Mouse (Mus musculus): ENCODE results near the gene Slc16a6. TPM values are rescaled to one million over a fixed set of nuclear protein-coding genes. Genes with fewer than 3 reads are reported as not detected.

Slc16a6 gene
- polyA plus RNA-seq, 1 experiment: 4.3 TPM

GRCm38 (mm10) chr11:109421205-109421604, 52.2 kb downstream of the Slc16a6 start:
- no peaks in the 10 kb centered on the region for H3K36me3 ChIP-seq (ENCODE audit: control insufficient read depth, insufficient read depth)
- H3K4me2 ChIP-seq (ENCODE audit: low read depth): no peak overlapping the region
- H3K27me3 ChIP-seq (ENCODE audit: control insufficient read depth, insufficient read depth, insufficient read length): no peaks in the 10 kb centered on the region
- no peak for TF ChIP-seq MYOD1 (IDR thresholded peaks at IDR 0.05; ENCODE audit: control insufficient read depth in 1 of 3, insufficient read length in 2 of 3, low read depth in 2 of 3)
- no peak for TF ChIP-seq USF1 (IDR thresholded peaks at IDR 0.05; ENCODE audit: low read depth)
- H3K79me2 ChIP-seq (ENCODE audit: control insufficient read depth, insufficient read depth): no peaks in the 10 kb centered on the region
- no peak overlapping the region for H3ac ChIP-seq (ENCODE audit: control insufficient read depth, insufficient read length)
- H3K4me3 ChIP-seq: no peak overlapping the region

GRCm38 (mm10) chr11:109420567-109420962, 52.8 kb downstream of the Slc16a6 start:
- H3K27me3 ChIP-seq (ENCODE audit: control insufficient read depth, insufficient read depth, insufficient read length): no peaks in the 10 kb centered on the region
- H3K4me2 ChIP-seq (ENCODE audit: low read depth): no peak overlapping the region
- no peaks in the 10 kb centered on the region for H3K36me3 ChIP-seq (ENCODE audit: control insufficient read depth, insufficient read depth)
- H3K4me3 ChIP-seq: no peak overlapping the region
- H3ac ChIP-seq (ENCODE audit: control insufficient read depth, insufficient read length): no peak overlapping the region
- TF ChIP-seq MYOG (IDR thresholded peaks at IDR 0.05; ENCODE audit: control insufficient read depth in 1 of 3, insufficient read depth in 1 of 3, insufficient read length in 2 of 3, low read depth in 2 of 3): no peak
- no peak for TF ChIP-seq POLR2AphosphoS2 (IDR thresholded peaks at IDR 0.05; ENCODE audit: insufficient read length, low read depth)
- TF ChIP-seq TCF12 (IDR thresholded peaks at IDR 0.05; ENCODE audit: insufficient read depth, poor library complexity, severe bottlenecking): no peak
- no peak for TF ChIP-seq MAX (IDR thresholded peaks at IDR 0.05; ENCODE audit: low read depth)
- no peak for TF ChIP-seq REST (IDR thresholded peaks at IDR 0.05; ENCODE audit: insufficient read depth, insufficient read length)
- no peak for TF ChIP-seq USF1 (IDR thresholded peaks at IDR 0.05; ENCODE audit: low read depth)
- TF ChIP-seq TCF3 (IDR thresholded peaks at IDR 0.05; ENCODE audit: insufficient read length, low read depth): no peak
- TF ChIP-seq POLR2A (IDR thresholded peaks at IDR 0.05; ENCODE audit: insufficient read length, low read depth): no peak
- TF ChIP-seq MYOD1 (IDR thresholded peaks at IDR 0.05; ENCODE audit: control insufficient read depth in 1 of 3, insufficient read length in 2 of 3, low read depth in 2 of 3): no peak
- TF ChIP-seq E2F4 (IDR thresholded peaks at IDR 0.05; ENCODE audit: insufficient read depth): no peak
- no peaks in the 10 kb centered on the region for H3K79me2 ChIP-seq (ENCODE audit: control insufficient read depth, insufficient read depth)

- Histone ChIP-seq H3K4me2 (ENCODE audit: low read depth) (no peak overlapping the region), H3K4me3 (no peak overlapping the region)
These were observed 53.3 kb downstream of the Slc16a6 start for GRCm38 (mm10) chr11:109419961-109420566.

GRCm38 (mm10) chr11:109419461-109419860, 53.9 kb downstream of the Slc16a6 start:
- H3K36me3 ChIP-seq (ENCODE audit: control insufficient read depth, insufficient read depth): no peaks in the 10 kb centered on the region
- no peak overlapping the region for H3ac ChIP-seq (ENCODE audit: control insufficient read depth, insufficient read length)
- no peak overlapping the region for H3K4me2 ChIP-seq (ENCODE audit: low read depth)
- no peaks in the 10 kb centered on the region for H3K27me3 ChIP-seq (ENCODE audit: control insufficient read depth, insufficient read depth, insufficient read length)
- H3K4me3 ChIP-seq: no peak overlapping the region
- no peaks in the 10 kb centered on the region for H3K79me2 ChIP-seq (ENCODE audit: control insufficient read depth, insufficient read depth)
- TF ChIP-seq SRF (IDR thresholded peaks at IDR 0.05; ENCODE audit: control insufficient read depth, insufficient read length, low read depth): no peak
- no peak for TF ChIP-seq MYOG (IDR thresholded peaks at IDR 0.05; ENCODE audit: control insufficient read depth in 1 of 3, insufficient read depth in 1 of 3, insufficient read length in 2 of 3, low read depth in 2 of 3)
- no peak for TF ChIP-seq REST (IDR thresholded peaks at IDR 0.05; ENCODE audit: insufficient read depth, insufficient read length)

More at GRCm38 (mm10) chr11:109419961-109420566, 53.3 kb downstream of the Slc16a6 start:
- Histone ChIP-seq H3K36me3 (ENCODE audit: control insufficient read depth, insufficient read depth) (no peaks in the 10 kb centered on the region), H3ac (ENCODE audit: control insufficient read depth, insufficient read length) (no peak overlapping the region), H3K27me3 (ENCODE audit: control insufficient read depth, insufficient read depth, insufficient read length) (no peaks in the 10 kb centered on the region), H3K79me2 (ENCODE audit: control insufficient read depth, insufficient read depth) (no peaks in the 10 kb centered on the region)
- TF ChIP-seq TCF3 (IDR thresholded peaks at IDR 0.05; ENCODE audit: insufficient read length, low read depth): no peak
- no peak for TF ChIP-seq E2F4 (IDR thresholded peaks at IDR 0.05; ENCODE audit: insufficient read depth)
- no peak for TF ChIP-seq MYOD1 (IDR thresholded peaks at IDR 0.05; ENCODE audit: control insufficient read depth in 1 of 3, insufficient read length in 2 of 3, low read depth in 2 of 3)
- no peak for TF ChIP-seq MAX (IDR thresholded peaks at IDR 0.05; ENCODE audit: low read depth)
- no peak for TF ChIP-seq SRF (IDR thresholded peaks at IDR 0.05; ENCODE audit: control insufficient read depth, insufficient read length, low read depth)
- no peak for TF ChIP-seq MYOG (IDR thresholded peaks at IDR 0.05; ENCODE audit: control insufficient read depth in 1 of 3, insufficient read depth in 1 of 3, insufficient read length in 2 of 3, low read depth in 2 of 3)
- no peak for TF ChIP-seq TCF12 (IDR thresholded peaks at IDR 0.05; ENCODE audit: insufficient read depth, poor library complexity, severe bottlenecking)
- TF ChIP-seq POLR2AphosphoS2 (IDR thresholded peaks at IDR 0.05; ENCODE audit: insufficient read length, low read depth): no peak
- no peak for TF ChIP-seq CEBPB (IDR thresholded peaks at IDR 0.05; ENCODE audit: insufficient read depth, poor library complexity, severe bottlenecking)
- TF ChIP-seq USF1 (IDR thresholded peaks at IDR 0.05; ENCODE audit: low read depth): no peak
- TF ChIP-seq POLR2A (IDR thresholded peaks at IDR 0.05; ENCODE audit: insufficient read length, low read depth): no peak
- TF ChIP-seq REST (IDR thresholded peaks at IDR 0.05; ENCODE audit: insufficient read depth, insufficient read length): no peak

- no peak overlapping the region for H3ac ChIP-seq (ENCODE audit: control insufficient read depth, insufficient read length)
- TF ChIP-seq POLR2AphosphoS2 (IDR thresholded peaks at IDR 0.05; ENCODE audit: insufficient read length, low read depth) (no peak), MYOG (IDR thresholded peaks at IDR 0.05; ENCODE audit: control insufficient read depth in 1 of 3, insufficient read depth in 1 of 3, insufficient read length in 2 of 3, low read depth in 2 of 3) (no peak), CEBPB (IDR thresholded peaks at IDR 0.05; ENCODE audit: insufficient read depth, poor library complexity, severe bottlenecking) (no peak), TCF3 (IDR thresholded peaks at IDR 0.05; ENCODE audit: insufficient read length, low read depth) (no peak), MYOD1 (IDR thresholded peaks at IDR 0.05; ENCODE audit: control insufficient read depth in 1 of 3, insufficient read length in 2 of 3, low read depth in 2 of 3) (no peak), SRF (IDR thresholded peaks at IDR 0.05; ENCODE audit: control insufficient read depth, insufficient read length, low read depth) (no peak), MAX (IDR thresholded peaks at IDR 0.05; ENCODE audit: low read depth) (no peak), REST (IDR thresholded peaks at IDR 0.05; ENCODE audit: insufficient read depth, insufficient read length) (no peak), TCF12 (IDR thresholded peaks at IDR 0.05; ENCODE audit: insufficient read depth, poor library complexity, severe bottlenecking) (no peak), E2F4 (IDR thresholded peaks at IDR 0.05; ENCODE audit: insufficient read depth) (no peak), POLR2A (IDR thresholded peaks at IDR 0.05; ENCODE audit: insufficient read length, low read depth) (no peak)
- H3K4me3 ChIP-seq: no peak overlapping the region
- H3K27me3 ChIP-seq (ENCODE audit: control insufficient read depth, insufficient read depth, insufficient read length): no peaks in the 10 kb centered on the region
- H3K79me2 ChIP-seq (ENCODE audit: control insufficient read depth, insufficient read depth): no peaks in the 10 kb centered on the region
- H3K4me2 ChIP-seq (ENCODE audit: low read depth): no peak overlapping the region
- H3K36me3 ChIP-seq (ENCODE audit: control insufficient read depth, insufficient read depth): no peaks in the 10 kb centered on the region
These were observed 55.8 kb downstream of the Slc16a6 start for GRCm38 (mm10) chr11:109417472-109418040.

Measured in myocyte (in vitro differentiated cells).